Mouse (Mus musculus) right cerebral cortex, postnatal 4 days (tissue): ENCODE measurements around the gene Aven.

Experiments
- DNase-seq: peaks from one replicate; pipeline ENCODE4 v3.0.0-alpha.2; 2022

Gene Aven

DNA sequence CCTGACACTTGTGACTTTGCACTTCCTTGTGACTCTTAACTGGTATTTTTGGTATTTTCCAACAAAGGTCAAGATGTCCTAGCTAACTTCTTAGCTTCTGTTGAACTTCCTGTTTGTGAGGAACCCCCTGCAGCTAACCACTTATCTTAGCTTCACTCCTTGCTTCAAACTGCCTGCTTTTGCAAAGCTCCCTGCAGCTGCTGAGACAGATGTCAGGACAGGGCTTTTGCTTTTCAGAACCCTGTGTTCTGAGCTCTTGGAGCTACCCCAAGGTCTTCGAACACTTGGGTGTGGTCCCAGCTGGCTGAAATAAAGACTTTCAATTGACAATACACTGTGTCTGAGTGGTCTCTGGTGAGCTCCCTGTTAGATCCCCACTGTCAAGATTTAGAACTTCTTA, 184.0 kb downstream of the Aven start:
- no peak for DNase-seq

DNA sequence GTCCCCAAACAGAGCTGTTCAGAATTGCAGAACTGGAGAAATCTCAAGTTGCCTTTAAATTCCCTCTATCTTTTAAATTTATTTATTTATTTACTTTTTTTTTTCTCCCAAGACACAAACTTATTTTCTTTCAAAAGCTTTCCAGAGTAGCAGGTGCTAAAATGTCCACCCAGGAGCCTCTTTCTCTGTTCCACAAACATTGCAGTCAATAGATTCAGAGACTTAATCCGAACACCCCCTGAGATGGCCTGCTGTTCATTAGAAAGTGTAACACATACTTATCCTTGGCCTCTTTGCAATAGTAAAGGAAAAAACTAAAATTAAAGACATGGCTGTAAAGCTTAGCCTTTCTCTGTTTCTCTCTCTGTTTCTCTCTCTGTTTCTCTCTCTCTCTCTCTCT, 184.5 kb downstream of the Aven start:
- no peak for DNase-seq

DNA sequence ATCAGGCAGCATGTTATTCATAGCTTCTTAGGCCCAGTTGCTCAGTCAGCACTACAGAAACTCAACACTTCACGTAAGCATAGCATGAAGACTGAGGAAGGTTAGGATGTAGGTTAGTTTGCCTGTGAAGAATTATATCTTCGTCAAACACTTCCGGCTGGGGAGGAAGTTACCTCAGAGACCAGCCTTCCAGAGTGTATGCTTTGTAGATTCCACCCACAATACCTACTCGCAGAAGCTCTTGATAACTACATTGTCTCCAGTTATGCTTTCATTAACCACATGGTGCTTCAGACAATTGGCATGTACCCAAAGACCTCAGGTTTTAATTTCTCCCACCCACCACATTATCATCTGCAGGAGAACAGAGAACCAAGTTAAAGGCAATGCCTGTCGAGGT, 189.1 kb downstream of the Aven start:
- no peak for DNase-seq
